Mouse (Mus musculus) myocyte (in vitro differentiated cells): ENCODE results near the gene Nr1i3. TPM values are rescaled to one million over a fixed set of nuclear protein-coding genes. Genes with fewer than 3 reads are reported as not detected.

ENCODE experiments used
- H3K27me3 ChIP-seq: one replicate; pipeline ENCODE4 v1.6.1; 2011; ENCODE audit not compliant: control insufficient read depth, insufficient read depth, insufficient read length
- H3K36me3 ChIP-seq: one replicate; pipeline ENCODE4 v1.6.1; 2011; ENCODE audit not compliant: control insufficient read depth, insufficient read depth
- H3K4me2 ChIP-seq: one replicate; pipeline ENCODE4 v1.6.1; 2011; ENCODE audit warnings: low read depth, control low read depth
- H3K4me3 ChIP-seq: one replicate; pipeline ENCODE4 v1.5.1; 2011; ENCODE audit warnings: mild to moderate bottlenecking, control low read depth, moderate library complexity
- H3K79me2 ChIP-seq: one replicate; pipeline ENCODE4 v1.6.1; 2011; ENCODE audit not compliant: control insufficient read depth, insufficient read depth
- H3ac ChIP-seq: one replicate; pipeline ENCODE4 v1.6.1; 2011; ENCODE audit not compliant: control insufficient read depth, insufficient read length
- CEBPB ChIP-seq: IDR thresholded peaks from 2 replicates; pipeline ENCODE4 v1.6.1; 2011; ENCODE audit warnings: mild to moderate bottlenecking, moderate library complexity; ENCODE audit not compliant: poor library complexity, insufficient read depth, severe bottlenecking
- E2F4 ChIP-seq: IDR thresholded peaks from one replicate; pipeline ENCODE4 v1.6.1; 2011; ENCODE audit warnings: mild to moderate bottlenecking, control low read depth, moderate library complexity; ENCODE audit not compliant: insufficient read depth
- MAX ChIP-seq: IDR thresholded peaks from one replicate; pipeline ENCODE4 v1.6.1; 2011; ENCODE audit warnings: low read depth, mild to moderate bottlenecking, control low read depth
- MYOD1 ChIP-seq, 3 experiments: IDR thresholded peaks; one replicate each; pipeline ENCODE4 v1.6.1; 2011; ENCODE audit warnings: control low read depth in 2 of 3, low read depth in 2 of 3, mild to moderate bottlenecking in 2 of 3, moderate library complexity in 1 of 3; ENCODE audit not compliant: insufficient read length in 2 of 3, control insufficient read depth in 1 of 3
- MYOG ChIP-seq, 3 experiments: IDR thresholded peaks; one replicate each; pipeline ENCODE4 v1.6.1; 2011; ENCODE audit warnings: control low read depth in 2 of 3, low read depth in 2 of 3, mild to moderate bottlenecking in 2 of 3; ENCODE audit not compliant: insufficient read length in 2 of 3, control insufficient read depth in 1 of 3, insufficient read depth in 1 of 3
- POLR2A ChIP-seq: IDR thresholded peaks from one replicate; pipeline ENCODE4 v1.6.1; 2011; ENCODE audit warnings: low read depth, mild to moderate bottlenecking, control low read depth, moderate library complexity; ENCODE audit not compliant: insufficient read length
- POLR2AphosphoS2 ChIP-seq: IDR thresholded peaks from one replicate; pipeline ENCODE4 v1.6.1; 2011; ENCODE audit warnings: low read depth, control low read depth; ENCODE audit not compliant: insufficient read length
- REST ChIP-seq: IDR thresholded peaks from one replicate; pipeline ENCODE4 v1.6.1; 2011; ENCODE audit warnings: mild to moderate bottlenecking, control low read depth, moderate library complexity; ENCODE audit not compliant: insufficient read depth, insufficient read length
- SRF ChIP-seq: IDR thresholded peaks from one replicate; pipeline ENCODE4 v1.6.1; 2011; ENCODE audit warnings: low read depth; ENCODE audit not compliant: control insufficient read depth, insufficient read length
- TCF12 ChIP-seq: IDR thresholded peaks from one replicate; pipeline ENCODE4 v1.6.1; 2011; ENCODE audit warnings: mild to moderate bottlenecking, control low read depth; ENCODE audit not compliant: poor library complexity, insufficient read depth, severe bottlenecking
- TCF3 ChIP-seq: IDR thresholded peaks from one replicate; pipeline ENCODE4 v1.6.1; 2011; ENCODE audit warnings: low read depth, control low read depth; ENCODE audit not compliant: insufficient read length
- USF1 ChIP-seq: IDR thresholded peaks from one replicate; pipeline ENCODE4 v1.6.1; 2011; ENCODE audit warnings: low read depth, mild to moderate bottlenecking, control low read depth, moderate library complexity
- polyA plus RNA-seq: library from polyadenylated mRNA; unstranded; fragments of >200 nt; fragmentation: generic; extraction: Trizol; gene quantifications from one replicate; pipeline ENCODE4 v1.2.1, GENCODE M21; 2012; ENCODE audit warnings: missing spikeins

Nr1i3 gene
- 0.06 TPM for polyA plus RNA-seq

DNA sequence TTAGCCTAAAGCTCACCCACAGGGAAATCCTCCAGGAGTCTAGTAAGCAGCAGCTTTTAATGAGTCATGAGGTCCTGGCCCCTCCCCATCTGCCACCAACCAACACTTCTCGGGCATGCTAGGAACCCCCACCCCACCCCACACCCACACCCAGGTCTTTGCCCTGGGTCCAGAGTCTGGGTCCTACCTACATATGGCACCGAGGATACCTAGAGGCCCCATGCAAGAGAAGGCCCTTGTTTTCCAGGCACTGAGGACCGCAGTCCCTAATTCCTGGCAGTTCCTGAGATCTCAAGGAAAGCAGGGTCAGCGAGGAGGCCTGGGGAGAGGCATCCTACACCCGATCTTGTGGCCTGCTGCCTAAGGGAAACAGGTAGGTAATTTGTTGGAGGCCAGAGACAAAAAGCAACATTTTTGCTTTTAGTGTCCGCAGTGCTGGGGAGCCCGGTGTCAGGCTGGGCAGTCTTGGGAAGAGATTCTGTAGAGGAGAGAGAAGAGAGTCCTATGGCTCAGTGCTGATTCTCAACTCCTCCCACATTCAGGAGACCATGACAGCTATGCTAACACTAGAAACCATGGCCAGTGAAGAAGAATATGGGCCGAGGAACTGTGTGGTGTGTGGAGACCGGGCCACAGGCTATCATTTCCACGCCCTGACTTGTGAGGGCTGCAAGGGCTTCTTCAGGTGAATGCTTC, at the start of gene Nr1i3:
Gene Nr1i3 (plus strand): TSS at position 170 of the 696 bp plus-strand sequence.
- TF ChIP-seq POLR2A (no peak), POLR2AphosphoS2 (no peak), TCF3 (no peak)
- H3K27me3 ChIP-seq = no peaks in the 10 kb centered on the region
- H3K79me2 ChIP-seq = no peaks in the 10 kb centered on the region
- no peak within 1 kb of the TSS for H3K4me3 ChIP-seq
- no peak within 1 kb of the TSS for H3K4me2 ChIP-seq
- H3ac ChIP-seq = no peak within 1 kb of the TSS
- H3K36me3 ChIP-seq = peaks cover 3% of the 10 kb centered on the region

DNA sequence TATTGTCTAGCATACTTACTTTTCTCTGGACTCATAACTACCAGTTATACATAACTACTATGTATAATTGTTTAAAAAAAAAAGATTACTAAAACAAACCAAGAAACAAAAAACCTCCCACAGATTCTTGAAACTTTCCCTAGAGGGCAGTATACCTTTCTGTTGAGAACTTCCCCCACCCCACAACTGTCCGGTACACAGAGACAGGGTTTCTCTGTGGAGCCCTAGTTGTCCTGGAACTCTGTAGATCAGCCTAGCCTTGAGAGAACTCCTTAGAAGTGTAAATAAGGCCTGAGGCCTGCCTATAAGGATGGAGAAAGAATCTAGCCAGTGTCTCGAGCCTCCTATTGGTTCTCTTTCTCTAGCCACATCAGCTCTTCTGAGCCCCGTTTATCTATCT, 49.5 kb upstream of the Nr1i3 start:
- no peak for TF ChIP-seq MYOG (IDR thresholded peaks at IDR 0.05; ENCODE audit: control insufficient read depth in 1 of 3, insufficient read depth in 1 of 3, insufficient read length in 2 of 3, low read depth in 2 of 3)
- no peak for TF ChIP-seq MAX
- TF ChIP-seq POLR2A = no peak
- no peak for TF ChIP-seq USF1
- no peak for TF ChIP-seq E2F4
- TF ChIP-seq SRF = no peak
- no peak for TF ChIP-seq TCF12
- no peak for TF ChIP-seq CEBPB
- no peak for TF ChIP-seq TCF3
- TF ChIP-seq POLR2AphosphoS2 = no peak
- TF ChIP-seq MYOD1 (IDR thresholded peaks at IDR 0.05; ENCODE audit: control insufficient read depth in 1 of 3, insufficient read length in 2 of 3, low read depth in 2 of 3) = no peak
- no peak for TF ChIP-seq REST
- H3K4me3 ChIP-seq = no peak overlapping the region
- no peak overlapping the region for H3ac ChIP-seq
- H3K36me3 ChIP-seq = no peaks in the 10 kb centered on the region
- no peak overlapping the region for H3K4me2 ChIP-seq
- H3K27me3 ChIP-seq = no peaks in the 10 kb centered on the region
- no peaks in the 10 kb centered on the region for H3K79me2 ChIP-seq

DNA sequence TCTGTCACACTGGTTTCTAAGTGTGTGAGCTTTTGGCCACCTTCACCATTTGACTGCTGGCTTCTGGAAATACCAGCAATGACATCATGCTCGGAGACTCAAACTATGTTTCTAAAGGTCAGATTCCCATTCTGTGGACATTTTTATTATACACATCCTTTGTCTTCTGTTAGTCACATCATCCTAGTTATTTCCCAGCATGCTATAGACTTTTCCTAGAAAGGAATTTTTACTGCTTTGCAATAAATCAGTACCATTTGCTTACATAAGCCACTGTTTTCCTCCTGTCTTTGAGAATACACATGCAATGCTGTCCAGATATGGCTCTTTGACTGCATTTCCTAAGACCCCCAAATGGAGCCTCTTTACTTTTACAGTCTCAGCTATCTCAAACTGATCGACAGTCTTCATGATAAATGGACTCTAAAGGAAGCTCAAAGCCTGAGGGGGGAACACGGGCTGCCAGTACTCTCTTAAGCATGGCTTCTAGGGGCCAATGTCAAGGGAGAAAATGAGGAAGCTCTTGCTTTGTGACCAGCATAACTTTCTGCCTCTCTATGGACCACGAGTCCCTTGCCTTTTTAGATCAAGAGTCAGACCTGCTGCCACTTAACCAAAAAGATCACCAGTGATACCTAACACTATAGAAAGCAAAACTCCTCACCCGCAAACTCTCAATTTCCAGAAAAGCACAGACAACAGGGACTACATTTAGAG, 48.0 kb upstream of the Nr1i3 start:
- no peaks in the 10 kb centered on the region for H3K27me3 ChIP-seq
- H3K79me2 ChIP-seq = no peaks in the 10 kb centered on the region
- no peak overlapping the region for H3K4me2 ChIP-seq
- no peak overlapping the region for H3ac ChIP-seq
- no peak for TF ChIP-seq MYOG (IDR thresholded peaks at IDR 0.05; ENCODE audit: control insufficient read depth in 1 of 3, insufficient read depth in 1 of 3, insufficient read length in 2 of 3, low read depth in 2 of 3)
- TF ChIP-seq TCF12 = no peak
- TF ChIP-seq USF1 = no peak
- no peak for TF ChIP-seq POLR2A
- no peak for TF ChIP-seq E2F4
- no peak for TF ChIP-seq MAX
- no peak for TF ChIP-seq CEBPB
- no peak for TF ChIP-seq MYOD1 (IDR thresholded peaks at IDR 0.05; ENCODE audit: control insufficient read depth in 1 of 3, insufficient read length in 2 of 3, low read depth in 2 of 3)
- TF ChIP-seq REST = no peak
- no peak for TF ChIP-seq SRF
- TF ChIP-seq TCF3 = no peak
- TF ChIP-seq POLR2AphosphoS2 = no peak
- no peaks in the 10 kb centered on the region for H3K36me3 ChIP-seq
- H3K4me3 ChIP-seq = no peak overlapping the region

DNA sequence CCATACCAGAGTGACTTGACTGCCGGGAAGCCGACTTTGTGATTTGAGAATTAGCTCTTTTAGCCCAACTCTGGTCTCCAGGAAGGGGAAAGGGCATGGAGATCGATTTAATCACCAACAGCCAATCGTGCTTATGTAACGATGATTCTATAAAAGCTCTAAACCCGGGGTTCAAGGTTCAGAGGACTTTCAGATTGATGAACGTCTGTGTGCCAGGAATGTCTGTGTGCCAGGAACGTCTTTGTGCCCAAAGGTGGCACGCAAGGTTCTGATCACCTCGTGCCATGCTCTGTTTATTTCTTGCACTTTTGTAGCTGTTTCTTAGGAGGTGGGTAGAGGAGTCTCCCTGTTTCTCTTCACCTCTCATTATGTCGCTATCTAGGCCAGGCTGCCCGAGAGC, 44.9 kb upstream of the Nr1i3 start:
- Histone ChIP-seq H3K36me3 (no peaks in the 10 kb centered on the region), H3K79me2 (no peaks in the 10 kb centered on the region), H3K4me2 (no peak overlapping the region), H3K27me3 (no peaks in the 10 kb centered on the region), H3K4me3 (no peak overlapping the region), H3ac (no peak overlapping the region)
- no peak for TF ChIP-seq USF1
- no peak for TF ChIP-seq TCF12
- TF ChIP-seq TCF3 = no peak

DNA sequence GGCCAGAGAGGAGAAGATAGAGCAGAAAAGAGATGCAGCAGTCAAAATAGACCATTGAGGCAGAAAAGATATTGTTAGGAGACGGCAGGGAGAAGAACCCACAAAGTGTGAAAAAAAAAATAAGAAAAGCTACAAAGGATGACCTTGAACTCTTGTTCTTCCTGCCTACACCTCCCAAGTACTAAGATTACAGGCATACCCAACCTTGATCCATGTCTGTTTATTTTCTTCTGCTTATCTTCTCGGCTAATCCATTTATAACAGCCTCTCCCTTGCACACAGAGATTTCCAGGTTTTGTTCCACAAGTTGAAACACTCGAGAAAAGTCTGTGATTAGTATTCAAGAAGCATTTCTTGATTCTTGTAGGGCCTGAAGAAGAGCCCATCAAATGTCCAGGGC, 43.9 kb upstream of the Nr1i3 start:
- TF ChIP-seq USF1 (no peak), E2F4 (no peak), MYOG (IDR thresholded peaks at IDR 0.05; ENCODE audit: control insufficient read depth in 1 of 3, insufficient read depth in 1 of 3, insufficient read length in 2 of 3, low read depth in 2 of 3) (no peak), CEBPB (no peak), SRF (no peak), REST (no peak), POLR2A (no peak), POLR2AphosphoS2 (no peak), MYOD1 (IDR thresholded peaks at IDR 0.05; ENCODE audit: control insufficient read depth in 1 of 3, insufficient read length in 2 of 3, low read depth in 2 of 3) (no peak), MAX (no peak), TCF12 (no peak), TCF3 (no peak)
- H3K79me2 ChIP-seq = no peaks in the 10 kb centered on the region
- H3K36me3 ChIP-seq = no peaks in the 10 kb centered on the region
- no peaks in the 10 kb centered on the region for H3K27me3 ChIP-seq
- H3ac ChIP-seq = no peak overlapping the region
- no peak overlapping the region for H3K4me2 ChIP-seq
- no peak overlapping the region for H3K4me3 ChIP-seq
